Mouse (Mus musculus) 3134 (cell line): ENCODE data around the gene C1qtnf6.

ENCODE experiments used
- DNase-seq: peaks from one replicate; pipeline ENCODE4 v3.0.0-alpha.2; 2011; ENCODE audit warnings: low spot score; ENCODE audit not compliant: insufficient read length; ENCODE audit errors: extremely low read depth

The C1qtnf6 gene

GRCm38 (mm10) chr15:78546060-78546459 lies 14.8 kb upstream of the C1qtnf6 start:
- DNase-seq = no peak

- no peak for DNase-seq
Observed at GRCm38 (mm10) chr15:78544561-78545001, 13.4 kb upstream of the C1qtnf6 start, which contains the start of gene Sstr3. Sstr3 (minus strand) TSS chr15:78544685.

- DNase-seq = no peak
Observed at GRCm38 (mm10) chr15:78544041-78544440, 12.8 kb upstream of the C1qtnf6 start.

- no peak for DNase-seq
Observed at GRCm38 (mm10) chr15:78542767-78543303, 11.6 kb upstream of the C1qtnf6 start.

- DNase-seq = no peak
Observed at GRCm38 (mm10) chr15:78542098-78542766, 11.0 kb upstream of the C1qtnf6 start.

GRCm38 (mm10) chr15:78541606-78542005 lies 10.4 kb upstream of the C1qtnf6 start:
- DNase-seq = no peak

- no peak for DNase-seq
Observed at GRCm38 (mm10) chr15:78541036-78541435, 9.8 kb upstream of the C1qtnf6 start.

- DNase-seq = no peak
Observed at GRCm38 (mm10) chr15:78535723-78536421, 4.7 kb upstream of the C1qtnf6 start.

GRCm38 (mm10) chr15:78533346-78533835 lies 2.2 kb upstream of the C1qtnf6 start:
- DNase-seq = no peak

GRCm38 (mm10) chr15:78532566-78533345 lies 1.5 kb upstream of the C1qtnf6 start:
- DNase-seq = no peak

- peak; percentile 91 for DNase-seq
Observed at GRCm38 (mm10) chr15:78531901-78532469, 769 bp upstream of the C1qtnf6 start.

- no peak for DNase-seq
Observed at GRCm38 (mm10) chr15:78531451-78531720, 170 bp upstream of the C1qtnf6 start.

- no peak for DNase-seq
Observed at GRCm38 (mm10) chr15:78530141-78530540, 1.1 kb downstream of the C1qtnf6 start.

- DNase-seq = peak; percentile 87
Observed at GRCm38 (mm10) chr15:78529428-78529990, 1.7 kb downstream of the C1qtnf6 start.

GRCm38 (mm10) chr15:78528726-78529411 lies 2.3 kb downstream of the C1qtnf6 start:
- DNase-seq = peak; percentile 82

- peak; percentile 51 for DNase-seq
Observed at GRCm38 (mm10) chr15:78527973-78528372, 3.2 kb downstream of the C1qtnf6 start.

- no peak for DNase-seq
Observed at GRCm38 (mm10) chr15:78524163-78524562, 7.1 kb downstream of the C1qtnf6 start.

- DNase-seq = no peak
Observed at GRCm38 (mm10) chr15:78521892-78522291, 9.3 kb downstream of the C1qtnf6 start.

GRCm38 (mm10) chr15:78521331-78521730 lies 9.9 kb downstream of the C1qtnf6 start:
- DNase-seq = no peak
